ENCODE assay signal across 1 mouse cellular context in the genomic region with DNA sequence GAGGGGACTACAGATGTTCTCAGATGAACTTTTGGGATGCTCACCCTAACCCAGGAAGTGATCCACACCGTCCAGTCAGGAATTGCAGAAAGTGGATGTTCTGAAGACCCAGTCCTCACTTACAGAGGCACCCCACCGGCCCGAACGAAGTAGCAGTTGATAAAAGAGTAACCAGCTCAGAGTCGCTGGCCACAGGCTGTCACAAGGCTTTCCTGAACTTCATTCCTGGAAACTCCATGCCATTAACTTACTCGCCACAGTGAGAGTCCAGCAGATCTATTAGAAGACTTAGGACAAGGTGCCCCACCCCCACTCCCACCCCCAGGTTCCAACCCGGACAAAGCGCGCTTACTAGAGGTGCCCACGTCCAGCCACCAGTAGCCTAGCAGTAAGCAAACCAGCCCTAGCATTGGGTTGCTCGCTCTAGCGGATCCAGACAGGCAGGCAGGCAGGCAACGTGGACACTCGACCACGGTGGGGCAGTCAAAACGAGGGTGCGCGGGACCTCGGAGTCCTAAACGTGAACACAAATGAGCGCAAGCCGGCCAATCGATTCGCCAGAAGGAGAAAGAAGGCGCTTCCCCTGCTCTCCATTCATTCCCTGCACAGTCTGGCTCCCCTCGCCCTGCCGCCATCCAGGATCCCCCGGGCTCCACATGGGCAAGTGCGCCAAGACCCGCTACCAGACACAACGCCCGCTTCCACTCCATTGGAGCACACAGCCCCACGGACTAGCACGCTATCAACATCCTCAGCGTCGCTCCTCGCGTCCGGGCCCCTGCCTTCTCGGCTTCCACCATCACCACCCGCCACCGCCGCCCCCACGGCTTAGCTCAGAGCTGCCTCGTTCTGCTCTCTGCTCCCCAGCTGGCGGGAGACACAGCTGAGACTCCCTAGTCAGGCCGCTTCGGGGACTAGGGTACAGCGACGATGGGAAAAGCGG.
TF ChIP-seq lines count a peak whose summit lies in the region.

No protein-coding gene starts in this region.

TF ChIP-seq in CH12.LX, 34 proteins besides CTCF, POLR2A, EP300 and RAD21 (continued from another document):
- TF ChIP-seq MXI1 (IDR thresholded peaks at IDR 0.05; ENCODE audit: low read depth, low read length): peak; percentile 32; the same call in 1 of the 2 replicates
- peak; percentile 39 for TF ChIP-seq SMC3 (IDR thresholded peaks at IDR 0.05; ENCODE audit: low read depth, low read length)
- 0 out of 2 replicates have a peak, but pooled peaks have one; percentile 36 for TF ChIP-seq BHLHE40 (IDR thresholded peaks at IDR 0.05; ENCODE audit: low read depth, low read length)
- TF ChIP-seq ETS1 (conservative IDR thresholded peaks at IDR 0.05; ENCODE audit: low read depth, low read length): no peak
- no peak for TF ChIP-seq JUN (IDR thresholded peaks at IDR 0.05; ENCODE audit: insufficient read depth, low read depth, low read length)
- no peak for TF ChIP-seq ELF1 (IDR thresholded peaks at IDR 0.05; ENCODE audit: low read depth, low read length)
